Mouse (Mus musculus): ENCODE measurements at regions not wholly inside any gene's neighbourhood (a gene's known extent, or its start where the extent isn't known, plus 50 kb on each side); places are given as distances from the start of the nearest gene placed in this dataset.

- TF ChIP-seq CTCF (IDR thresholded peaks at IDR 0.05; ENCODE audit: low read depth) (no peak), EP300 (IDR thresholded peaks at IDR 0.05; ENCODE audit: low read depth) (no peak)
These were observed 90.3 kb upstream of the Ube2e3 start for GRCm38 (mm10) chr2:78777589-78777988.
